Mouse (Mus musculus) spleen, adult 2 months (tissue): Measurements from ENCODE around the gene Gm32687.
"Not testable (repeated sequence)": the region's sequence is repeated elsewhere in the genome, so short reads cannot be mapped to it uniquely, and the experiment has no call there.

ENCODE experiments used
- CTCF ChIP-seq: fragments of 200-500 bp; IDR thresholded peaks from 2 replicates; pipeline ENCODE4 v1.5.1; 2011; ENCODE audit warnings: mild to moderate bottlenecking, inconsistent platforms; ENCODE audit not compliant: insufficient read depth, insufficient read length, insufficient replicate concordance; ENCODE audit errors: extremely low read depth
- POLR2A ChIP-seq: fragments of 200-500 bp; IDR thresholded peaks from 2 replicates; pipeline ENCODE4 v1.6.1; 2011; ENCODE audit warnings: low read depth, low read length, inconsistent platforms

- not testable (repeated sequence) for TF ChIP-seq CTCF, POLR2A
Observed at GRCm38 (mm10) chr10:81863409-81864407, at the start of gene Gm32687.
